Mouse (Mus musculus) forebrain, embryonic 14.5 days (tissue): ENCODE measurements around the gene Ms4a18. TPM values are rescaled to one million over a fixed set of nuclear protein-coding genes. Genes with fewer than 3 reads are reported as not detected.
"Not testable (repeated sequence)": the region's sequence is repeated elsewhere in the genome, so short reads cannot be mapped to it uniquely, and the experiment has no call there.

Experiments used
- ATAC-seq: fragments of 200-750 bp; cut with Nextera tagmentation; 2 replicates; pipeline ENCODE4 v1.8.0; 2017; ENCODE audit warnings: mild to moderate bottlenecking, moderate library complexity
- DNase-seq: peaks from one replicate; pipeline ENCODE4 v3.0.0-alpha.2; 2015; ENCODE audit warnings: low spot score
- H3K27ac ChIP-seq: fragments of 300-500 bp; sonication (generic); 2 replicates; pipeline ENCODE4 v1.5.1; 2014; ENCODE audit warnings: low read depth, mild to moderate bottlenecking, control low read depth, low read length, moderate library complexity
- H3K27me3 ChIP-seq: fragments of 300-500 bp; sonication (generic); replicated peaks from 2 replicates; pipeline ENCODE4 v1.6.1; 2014; ENCODE audit warnings: low read length, control low read depth, mixed read lengths; ENCODE audit not compliant: control insufficient read depth, insufficient read depth
- H3K36me3 ChIP-seq: fragments of 300-500 bp; sonication (generic); 2 replicates; pipeline ENCODE4 v1.6.1; 2014; ENCODE audit warnings: low read length, control low read depth; ENCODE audit not compliant: control insufficient read depth, insufficient read depth
- H3K4me1 ChIP-seq: fragments of 300-500 bp; sonication (generic); 2 replicates; pipeline ENCODE4 v1.6.1; 2014; ENCODE audit warnings: antibody characterized with exemption, low read length, control low read depth; ENCODE audit not compliant: control insufficient read depth, insufficient read depth
- H3K4me2 ChIP-seq: fragments of 300-500 bp; sonication (generic); 2 replicates; pipeline ENCODE4 v1.6.1; 2014; ENCODE audit warnings: mild to moderate bottlenecking, control low read depth, low read length
- H3K4me3 ChIP-seq: fragments of 300-500 bp; sonication (generic); 2 replicates; pipeline ENCODE4 v1.5.1; 2014; ENCODE audit warnings: low read depth, low read length, control low read depth
- H3K9ac ChIP-seq: fragments of 300-500 bp; sonication (generic); 2 replicates; pipeline ENCODE4 v1.6.1; 2014; ENCODE audit warnings: mild to moderate bottlenecking, low read length, control low read depth, moderate library complexity
- H3K9me3 ChIP-seq: fragments of 300-500 bp; sonication (generic); replicated peaks from 2 replicates; pipeline ENCODE4 v1.6.1; 2016; ENCODE audit warnings: low read length, control low read depth, mixed read lengths; ENCODE audit not compliant: control insufficient read depth
- WGBS: fragments of 180-500 bp; shearing (Covaris S2); extraction: QIAGEN DNeasy Blood & Tissue Kit; methylation state at CpG from one replicate; pipeline ENCODE4 v1.1.7; 2014; 5-methylcytosine and 5-hydroxymethylcytosine counted together
- polyA plus RNA-seq: library from polyadenylated mRNA; unstranded; fragments of >200 nt; fragmentation: Nextera tagmentation; extraction: Ambion mirVana; gene quantifications from 2 replicates; pipeline ENCODE4 v1.2.1, GENCODE M21; 2014

Ms4a18 gene
- polyA plus RNA-seq: not detected in 2 replicates

GRCm38 (mm10) chr19:11017891-11018290, at the start of gene Ms4a18:
Ms4a18 (minus strand) TSS chr19:11018031.
- Histone ChIP-seq H3K4me1 (no peaks in the 10 kb centered on the region), H3K36me3 (no peaks in the 10 kb centered on the region), H3K27me3 (no peaks in the 10 kb centered on the region), H3K4me3 (no peak within 1 kb of the TSS), H3K27ac (no peak within 1 kb of the TSS), H3K9me3 (no peaks in the 10 kb centered on the region), H3K4me2 (no peak within 1 kb of the TSS), H3K9ac (no peak within 1 kb of the TSS)
- WGBS: 87% methylated on average over 3 of the region's 3 CpGs
- ATAC-seq: no peak
- no peak for DNase-seq

- DNase-seq (no peak), ATAC-seq (no peak)
- H3K4me3 ChIP-seq: no peak overlapping the region
- no peak overlapping the region for H3K27ac ChIP-seq
- no peaks in the 10 kb centered on the region for H3K27me3 ChIP-seq
- no peaks in the 10 kb centered on the region for H3K36me3 ChIP-seq
- H3K4me2 ChIP-seq: no peak overlapping the region
- H3K9ac ChIP-seq: no peak overlapping the region
- 86% methylated on average over 2 of the region's 2 CpGs for WGBS
- H3K4me1 ChIP-seq: no peaks in the 10 kb centered on the region
- no peaks in the 10 kb centered on the region for H3K9me3 ChIP-seq
Observed at GRCm38 (mm10) chr19:11065202-11065875, 47.5 kb upstream of the Ms4a18 start.

- H3K27me3 ChIP-seq: no peaks in the 10 kb centered on the region
- DNase-seq (no peak), ATAC-seq (no peak)
- no peaks in the 10 kb centered on the region for H3K4me1 ChIP-seq
- H3K4me2 ChIP-seq: no peak overlapping the region
- WGBS: 90% methylated on average over 1 of the region's 1 CpGs
- no peak overlapping the region for H3K27ac ChIP-seq
- H3K4me3 ChIP-seq: no peak overlapping the region
- H3K9ac ChIP-seq: no peak overlapping the region
- H3K36me3 ChIP-seq: no peaks in the 10 kb centered on the region
- H3K9me3 ChIP-seq: no peaks in the 10 kb centered on the region
Observed at GRCm38 (mm10) chr19:11060900-11061299, 43.1 kb upstream of the Ms4a18 start.

- Histone ChIP-seq H3K4me1 (no peaks in the 10 kb centered on the region), H3K27me3 (no peaks in the 10 kb centered on the region), H3K9ac (no peak overlapping the region), H3K9me3 (no peaks in the 10 kb centered on the region), H3K4me2 (no peak overlapping the region), H3K27ac (no peak overlapping the region), H3K36me3 (no peaks in the 10 kb centered on the region), H3K4me3 (no peak overlapping the region)
- no peak for DNase-seq
- no peak for ATAC-seq
Observed at GRCm38 (mm10) chr19:11059967-11060366, 42.1 kb upstream of the Ms4a18 start.

GRCm38 (mm10) chr19:11055700-11056099, 37.9 kb upstream of the Ms4a18 start:
- ATAC-seq, H3K9ac ChIP-seq, H3K36me3 ChIP-seq, H3K9me3 ChIP-seq, H3K4me2 ChIP-seq, DNase-seq, H3K27me3 ChIP-seq, H3K4me3 ChIP-seq, H3K4me1 ChIP-seq, H3K27ac ChIP-seq: not testable (repeated sequence)
- 97% methylated on average over 1 of the region's 1 CpGs for WGBS

GRCm38 (mm10) chr19:11053277-11053676, 35.4 kb upstream of the Ms4a18 start:
- 64% methylated on average over 3 of the region's 3 CpGs for WGBS
- Histone ChIP-seq H3K4me2 (no peak overlapping the region), H3K4me3 (no peak overlapping the region), H3K36me3 (no peaks in the 10 kb centered on the region), H3K27ac (no peak overlapping the region), H3K4me1 (no peaks in the 10 kb centered on the region), H3K27me3 (no peaks in the 10 kb centered on the region), H3K9me3 (no peaks in the 10 kb centered on the region), H3K9ac (no peak overlapping the region)
- DNase-seq (no peak), ATAC-seq (no peak)

GRCm38 (mm10) chr19:11052877-11053276, 35.0 kb upstream of the Ms4a18 start:
- 74% methylated on average over 5 of the region's 5 CpGs for WGBS

GRCm38 (mm10) chr19:11050286-11050685, 32.5 kb upstream of the Ms4a18 start:
- no peaks in the 10 kb centered on the region for H3K36me3 ChIP-seq
- no peak overlapping the region for H3K27ac ChIP-seq
- no peak overlapping the region for H3K9ac ChIP-seq
- ATAC-seq: no peak
- no peak overlapping the region for H3K4me2 ChIP-seq
- no peak overlapping the region for H3K4me3 ChIP-seq
- 79% methylated on average over 2 of the region's 2 CpGs for WGBS
- H3K9me3 ChIP-seq: no peaks in the 10 kb centered on the region
- no peaks in the 10 kb centered on the region for H3K4me1 ChIP-seq
- no peak for DNase-seq
- H3K27me3 ChIP-seq: 0 out of 2 replicates have a peak, but pooled peaks cover 3% of the 10 kb centered on the region

More at GRCm38 (mm10) chr19:11052877-11053276, 35.0 kb upstream of the Ms4a18 start:
- Histone ChIP-seq H3K4me3 (no peak overlapping the region), H3K36me3 (no peaks in the 10 kb centered on the region), H3K4me2 (no peak overlapping the region), H3K27me3 (no peaks in the 10 kb centered on the region), H3K27ac (no peak overlapping the region), H3K9me3 (no peaks in the 10 kb centered on the region), H3K9ac (no peak overlapping the region), H3K4me1 (no peaks in the 10 kb centered on the region)
- no peak for DNase-seq
- ATAC-seq: no peak

GRCm38 (mm10) chr19:11049426-11049825, 31.6 kb upstream of the Ms4a18 start:
- H3K9ac ChIP-seq: no peak overlapping the region
- ATAC-seq (no peak), DNase-seq (no peak)
- H3K27me3 ChIP-seq: 0 out of 2 replicates have a peak, but pooled peaks cover 3% of the 10 kb centered on the region
- H3K27ac ChIP-seq: no peak overlapping the region
- H3K4me1 ChIP-seq: no peaks in the 10 kb centered on the region
- H3K36me3 ChIP-seq: no peaks in the 10 kb centered on the region
- no peaks in the 10 kb centered on the region for H3K9me3 ChIP-seq
- H3K4me2 ChIP-seq: no peak overlapping the region
- no peak overlapping the region for H3K4me3 ChIP-seq
